Mouse (Mus musculus): ENCODE measurements around the gene Card14. TPM values are rescaled to one million over a fixed set of nuclear protein-coding genes. Genes with fewer than 3 reads are reported as not detected.
"Not testable (repeated sequence)": the region's sequence is repeated elsewhere in the genome, so short reads cannot be mapped to it uniquely, and the experiment has no call there.

The Card14 gene
- polyA plus RNA-seq, 1 experiment from 2014 or later: not detected

DNA sequence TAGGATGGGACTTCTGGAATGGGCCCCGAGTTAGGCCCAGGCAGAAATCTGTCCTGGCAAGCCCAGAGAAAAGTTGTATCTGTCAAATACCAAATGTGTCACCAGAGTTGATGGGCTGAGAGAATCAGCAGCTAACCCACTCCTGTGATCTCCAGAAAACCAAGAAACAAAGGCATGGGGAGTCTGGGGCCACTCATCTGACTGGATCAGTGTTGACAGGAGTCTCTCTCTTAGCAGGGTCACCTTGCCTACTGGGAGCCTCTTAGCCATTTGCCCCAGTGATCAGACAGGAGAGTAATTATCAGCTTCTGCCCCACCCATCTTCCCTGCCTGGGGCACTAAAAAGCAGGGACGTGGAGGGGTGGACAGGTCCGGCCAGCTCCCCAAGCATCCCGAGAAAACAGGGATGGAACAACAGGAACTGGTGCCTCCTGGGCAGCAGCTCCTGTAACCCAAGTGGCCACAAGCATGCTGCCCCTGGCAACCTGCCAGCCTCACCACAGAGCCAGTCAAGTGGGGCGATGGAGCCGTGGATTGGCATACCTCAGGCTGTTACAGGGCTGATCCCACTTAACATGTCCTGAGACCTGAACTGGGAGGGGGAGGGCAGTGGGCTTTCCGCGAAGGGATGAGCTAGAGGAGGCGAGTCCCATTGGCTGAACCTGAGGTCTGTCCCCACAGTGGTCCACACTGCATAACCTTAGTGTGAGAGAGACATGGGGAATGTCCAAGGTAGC lies 21.6 kb upstream of the Card14 start:
- 84% methylated on average over 9 of the region's 9 CpGs for WGBS
- Histone ChIP-seq H3K4me3 (no peak overlapping the region), H3K4me1 (peaks cover 11% of the 10 kb centered on the region), H3K27me3 (ENCODE audit: low read depth, poor library complexity, severe bottlenecking) (no peaks in the 10 kb centered on the region), H3K27ac (replicated peaks) (no peak overlapping the region), H3K36me3 (peaks cover 88% of the 10 kb centered on the region), H3K9me3 (replicated peaks) (no peaks in the 10 kb centered on the region)
- DNase-seq (ENCODE audit: low spot score): no peak

DNA sequence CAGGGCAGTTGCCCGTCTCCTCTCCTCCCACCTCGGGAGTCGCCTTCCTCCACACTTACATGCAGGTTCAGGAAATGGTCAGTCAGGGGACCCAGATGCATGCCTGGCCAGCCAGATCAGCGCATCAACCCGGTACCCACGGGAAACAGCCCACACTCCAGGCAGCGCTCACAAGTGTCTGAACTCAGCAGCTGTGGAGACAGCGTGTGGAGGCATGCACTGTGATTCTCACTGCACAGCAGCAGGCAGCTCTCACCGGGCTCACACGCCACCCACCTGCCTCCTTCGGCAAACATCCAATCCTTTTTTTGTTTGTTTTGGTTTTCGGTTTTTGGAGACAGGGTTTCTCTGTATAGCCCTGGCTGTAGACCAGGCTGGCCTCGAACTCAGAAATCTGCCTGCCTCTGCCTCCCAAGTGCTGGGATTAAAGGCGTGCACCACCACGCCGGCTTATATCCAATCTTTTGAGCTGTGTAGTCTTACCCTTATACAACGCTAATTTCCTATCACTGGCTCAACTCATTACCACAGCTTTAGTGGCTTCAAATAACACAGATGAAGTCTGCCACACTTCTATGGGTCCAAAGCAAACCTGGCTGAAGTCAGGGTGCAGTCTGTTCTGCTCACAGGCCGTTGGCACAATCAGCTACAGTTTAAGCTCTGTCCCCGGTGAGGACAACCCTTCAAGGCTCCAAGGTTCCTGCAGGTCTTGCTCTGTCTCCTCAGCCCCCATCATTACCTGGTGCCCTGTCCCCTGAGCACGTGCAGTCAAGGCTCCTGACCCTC lies 20.2 kb upstream of the Card14 start:
- Histone ChIP-seq H3K27ac (replicated peaks) (no peak overlapping the region), H3K36me3 (peaks cover 94% of the 10 kb centered on the region), H3K27me3 (ENCODE audit: low read depth, poor library complexity, severe bottlenecking) (no peaks in the 10 kb centered on the region), H3K9me3 (replicated peaks) (no peaks in the 10 kb centered on the region), H3K4me3 (no peak overlapping the region), H3K4me1 (peaks cover 11% of the 10 kb centered on the region)
- 93% methylated on average over 20 of the region's 20 CpGs for WGBS
- DNase-seq (ENCODE audit: low spot score): no peak

DNA sequence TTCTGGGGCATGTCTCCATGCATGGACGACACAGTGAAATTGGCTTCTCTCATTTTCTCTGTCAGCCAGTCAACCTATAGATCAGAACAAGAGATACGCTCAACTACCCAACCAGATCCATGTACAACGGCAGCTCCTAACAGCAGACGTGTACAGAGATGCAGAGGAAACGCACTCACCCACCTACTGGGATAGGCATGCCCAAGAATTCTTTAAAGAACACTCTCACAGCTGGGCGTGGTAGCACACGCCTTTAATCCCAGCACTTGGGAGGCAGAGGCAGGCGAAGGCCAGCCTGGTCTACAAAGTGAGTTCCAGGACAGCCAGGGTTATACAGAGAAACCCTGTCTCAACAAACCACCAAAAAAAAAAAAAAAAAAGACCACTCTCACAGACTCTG lies 14.7 kb upstream of the Card14 start:
- H3K27me3 ChIP-seq (ENCODE audit: low read depth, poor library complexity, severe bottlenecking); H3K4me3 ChIP-seq; DNase-seq (ENCODE audit: low spot score); H3K4me1 ChIP-seq; H3K27ac ChIP-seq (replicated peaks); H3K9me3 ChIP-seq (replicated peaks): not testable (repeated sequence)
- peaks cover 99% of the 10 kb centered on the region for H3K36me3 ChIP-seq
- 96% methylated on average over 8 of the region's 8 CpGs for WGBS

DNA sequence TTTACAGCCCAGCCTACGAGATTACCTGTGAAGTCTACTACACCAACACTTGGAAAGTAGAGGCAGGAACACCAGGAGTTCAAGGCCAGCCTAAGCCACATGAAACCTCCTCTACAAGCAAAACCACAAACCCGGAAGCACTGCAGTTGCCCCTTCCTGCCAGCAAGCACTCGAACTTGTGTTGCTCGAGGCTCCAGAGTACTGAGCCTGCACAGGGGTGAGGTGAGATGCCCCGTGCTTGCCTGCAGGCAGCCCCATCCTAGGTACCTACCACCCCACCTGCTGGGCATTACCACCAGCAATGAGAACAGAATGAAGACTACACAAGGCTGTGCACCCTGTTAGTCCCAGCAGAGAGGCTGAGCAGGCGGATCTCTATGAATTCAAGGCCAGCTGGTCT lies 9.6 kb upstream of the Card14 start:
- Histone ChIP-seq H3K4me3 (peak overlapping the region; percentile 94), H3K9me3 (replicated peaks) (no peaks in the 10 kb centered on the region), H3K36me3 (peaks cover 55% of the 10 kb centered on the region), H3K4me1 (peaks cover 30% of the 10 kb centered on the region), H3K27me3 (ENCODE audit: low read depth, poor library complexity, severe bottlenecking) (no peaks in the 10 kb centered on the region), H3K27ac (replicated peaks) (no peak overlapping the region)
- no peak for DNase-seq (ENCODE audit: low spot score)
- WGBS: 89% methylated on average over 6 of the region's 6 CpGs

DNA sequence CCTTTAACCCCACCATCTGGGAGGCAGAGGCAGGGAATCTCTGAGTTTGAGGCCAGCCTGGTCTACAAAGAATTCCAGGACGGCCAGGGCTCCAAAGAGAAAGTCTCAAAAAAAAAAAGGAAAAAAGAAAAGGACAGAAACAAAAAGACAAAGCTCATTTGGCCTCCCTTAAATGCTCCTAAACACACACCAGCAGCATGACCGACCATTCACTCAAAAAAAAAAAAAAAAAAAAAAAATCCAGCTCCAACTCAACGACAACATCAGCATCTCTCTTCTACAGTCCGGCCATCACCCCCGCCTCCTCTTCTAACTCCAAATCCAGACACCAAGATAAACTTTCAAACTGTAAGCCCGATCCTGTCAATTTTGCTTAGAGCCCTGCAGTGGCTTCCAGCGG lies 8.7 kb upstream of the Card14 start:
- Histone ChIP-seq H3K9me3 (replicated peaks) (no peaks in the 10 kb centered on the region), H3K27ac (replicated peaks) (peak overlapping the region; percentile 95), H3K36me3 (peaks cover 45% of the 10 kb centered on the region), H3K27me3 (ENCODE audit: low read depth, poor library complexity, severe bottlenecking) (no peaks in the 10 kb centered on the region), H3K4me1 (peaks cover 30% of the 10 kb centered on the region), H3K4me3 (peak overlapping the region; percentile 94)
- 18% methylated on average over 7 of the region's 7 CpGs for WGBS
- DNase-seq (ENCODE audit: low spot score): no peak

DNA sequence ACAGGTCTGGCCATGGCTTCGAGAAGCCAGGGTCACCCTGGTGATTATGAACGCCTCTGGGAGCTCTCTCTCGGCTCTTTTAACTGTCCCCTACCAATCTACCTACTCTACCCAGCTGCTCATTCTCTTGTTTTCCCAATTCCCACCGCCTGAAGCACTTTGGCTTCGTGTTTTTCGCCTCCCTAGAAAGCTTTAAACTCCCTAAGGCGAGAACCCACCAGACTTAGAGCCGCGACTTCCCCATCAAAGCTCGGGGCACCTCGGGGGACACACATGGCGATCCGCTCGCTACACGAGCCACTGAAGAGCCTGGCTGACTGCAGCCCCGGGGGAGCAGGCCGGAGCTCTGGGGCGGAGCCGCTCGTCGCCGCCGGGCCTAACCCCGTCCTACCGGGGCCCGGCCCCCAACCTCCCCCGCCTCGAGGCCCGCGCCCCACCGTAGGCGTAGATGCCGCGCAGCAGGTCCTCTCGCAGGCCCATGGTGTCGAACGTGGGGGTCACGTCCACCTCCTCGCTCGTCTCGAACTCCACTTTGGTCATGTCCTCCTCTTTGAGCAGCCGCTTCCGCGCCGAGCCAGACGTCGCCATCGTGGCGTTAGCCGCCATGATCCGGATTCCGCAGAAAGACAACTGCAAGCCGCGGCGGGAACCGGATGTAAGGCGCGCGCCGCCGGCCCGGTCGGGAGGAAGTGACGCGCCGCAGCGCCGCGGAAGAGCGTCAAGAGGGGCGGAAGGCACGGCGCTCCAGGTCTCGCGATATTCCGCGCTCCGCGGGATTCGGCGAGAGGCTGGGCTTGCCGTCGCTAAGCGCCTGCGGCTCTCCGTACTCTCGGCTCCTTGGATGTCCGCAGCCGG lies 8.0 kb upstream of the Card14 start, which contains the start of gene Eif4a3:
Gene Eif4a3, minus strand, starts transcription at position 699 of the 855 bp plus-strand sequence.
- Histone ChIP-seq H3K27me3 (ENCODE audit: low read depth, poor library complexity, severe bottlenecking) (peaks cover 3% of the 10 kb centered on the region; the same call in 1 of the 2 replicates), H3K9me3 (replicated peaks) (no peaks in the 10 kb centered on the region), H3K4me1 (peaks cover 30% of the 10 kb centered on the region), H3K36me3 (peaks cover 38% of the 10 kb centered on the region), H3K27ac (replicated peaks) (peak within 1 kb of the TSS; percentile 95), H3K4me3 (peak within 1 kb of the TSS; percentile 94)
- peak; percentile 98 for DNase-seq (ENCODE audit: low spot score)
- under 1% methylated on average over 89 of the region's 89 CpGs for WGBS

DNA sequence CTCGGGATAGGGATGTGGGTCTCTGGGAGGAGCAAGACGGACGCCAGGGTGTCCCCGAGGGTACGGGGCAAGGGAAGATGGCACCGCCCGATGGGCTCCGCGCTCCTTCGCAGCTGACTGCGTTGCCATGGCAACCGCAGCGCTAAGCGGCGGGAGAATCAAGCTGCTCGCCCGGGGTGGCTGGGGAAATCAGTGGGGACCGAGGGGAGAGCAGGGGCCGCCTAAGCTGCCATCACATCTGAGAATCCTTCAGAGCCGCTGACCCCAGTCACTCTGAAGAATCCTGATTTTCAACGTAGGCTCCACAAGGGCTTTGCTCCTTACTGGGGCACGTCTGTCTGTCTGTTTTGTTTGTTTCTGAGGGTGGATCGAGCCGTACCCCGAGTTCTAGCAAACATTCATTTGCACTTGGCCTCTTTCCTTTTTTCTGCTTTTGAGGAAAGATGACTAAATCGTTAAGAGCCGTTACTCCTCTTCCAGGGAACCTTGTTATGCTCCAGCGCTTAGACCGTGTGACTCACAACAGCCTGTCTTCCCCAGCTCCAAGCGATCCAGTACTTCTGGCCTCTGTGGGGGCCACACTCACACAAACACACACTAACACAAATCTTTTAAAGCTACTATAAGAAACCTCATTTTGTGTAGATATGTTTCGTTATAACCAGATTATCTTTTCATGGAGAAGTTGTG lies 7.2 kb upstream of the Card14 start:
- peak overlapping the region; percentile 94 for H3K4me3 ChIP-seq
- 1% methylated on average over 31 of the region's 31 CpGs for WGBS
- DNase-seq (ENCODE audit: low spot score): no peak
- peak overlapping the region; percentile 95 for H3K27ac ChIP-seq (replicated peaks)
- no peaks in the 10 kb centered on the region for H3K9me3 ChIP-seq (replicated peaks)
- H3K27me3 ChIP-seq (ENCODE audit: low read depth, poor library complexity, severe bottlenecking): peaks cover 9% of the 10 kb centered on the region; the same call in 1 of the 2 replicates
- H3K36me3 ChIP-seq: peaks cover 31% of the 10 kb centered on the region
- peaks cover 36% of the 10 kb centered on the region for H3K4me1 ChIP-seq

DNA sequence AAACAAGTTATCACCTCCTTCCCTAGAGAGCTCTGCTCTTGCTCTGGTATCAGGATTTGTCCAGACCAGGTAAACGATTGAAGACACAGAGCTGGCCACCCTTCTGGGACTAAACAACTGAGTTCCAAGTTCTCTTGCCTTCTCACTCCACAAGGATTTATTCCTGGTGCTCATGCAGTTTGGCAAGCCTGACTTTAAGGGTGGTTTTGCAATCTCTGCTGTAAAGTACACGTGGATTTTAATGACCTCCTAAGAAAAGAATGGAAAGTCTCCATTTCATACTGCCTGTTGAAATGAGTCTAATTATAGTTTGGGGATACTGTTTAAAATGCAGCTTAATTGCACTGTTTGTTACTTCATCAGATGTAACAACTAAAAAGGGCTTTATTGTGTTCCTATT lies 6.6 kb upstream of the Card14 start:
- H3K9me3 ChIP-seq (replicated peaks): no peaks in the 10 kb centered on the region

DNA sequence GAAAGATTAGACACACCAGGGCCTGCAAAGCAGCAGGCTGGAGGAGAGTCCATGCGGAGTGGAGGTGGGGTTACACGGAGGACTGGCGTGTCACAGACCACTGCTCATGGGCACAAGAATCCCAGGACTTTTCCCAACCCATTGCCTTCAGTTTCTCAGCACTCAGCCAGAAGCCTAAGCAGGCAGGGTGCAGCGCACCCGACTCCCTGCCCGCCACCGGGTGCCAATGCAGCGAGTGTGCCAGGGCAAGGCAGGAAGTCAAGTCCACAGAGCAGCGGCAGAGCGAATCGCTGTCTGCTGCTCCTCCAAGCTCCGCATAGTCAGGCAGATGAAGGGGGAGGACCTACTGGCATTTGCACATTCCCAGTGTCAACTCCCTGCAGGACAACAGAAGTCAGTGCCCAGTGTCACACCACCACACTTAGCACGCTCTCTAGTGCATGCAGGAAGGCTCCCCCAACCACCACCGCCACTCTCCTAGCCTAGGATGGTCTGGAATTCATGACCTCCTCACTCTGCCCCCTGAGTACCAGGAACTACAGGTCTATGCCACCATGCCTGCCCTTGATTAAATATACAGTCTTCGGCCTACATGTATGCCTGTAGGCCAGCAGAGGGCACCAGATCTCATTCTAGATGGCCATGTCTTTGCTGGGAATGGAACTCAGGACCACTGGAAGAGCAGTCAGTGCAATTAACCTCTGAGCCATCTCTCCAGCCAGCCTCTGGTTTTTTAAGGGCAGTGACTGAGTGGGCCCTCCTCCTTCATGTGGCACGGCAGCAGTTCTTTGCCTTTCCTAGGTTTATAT lies 2.5 kb upstream of the Card14 start:
- no peaks in the 10 kb centered on the region for H3K9me3 ChIP-seq (replicated peaks)
- H3K27me3 ChIP-seq (ENCODE audit: low read depth, poor library complexity, severe bottlenecking): peaks cover 27% of the 10 kb centered on the region
- H3K27ac ChIP-seq (replicated peaks): no peak overlapping the region
- no peaks in the 10 kb centered on the region for H3K36me3 ChIP-seq
- peak; percentile 57 for DNase-seq (ENCODE audit: low spot score)
- 44% methylated on average over 16 of the region's 16 CpGs for WGBS
- H3K4me3 ChIP-seq: no peak overlapping the region
- peaks cover 42% of the 10 kb centered on the region for H3K4me1 ChIP-seq

More for the DNA sequence above, 6.6 kb upstream of the Card14 start:
- DNase-seq (ENCODE audit: low spot score): no peak
- Histone ChIP-seq H3K27ac (replicated peaks) (peak overlapping the region; percentile 95), H3K36me3 (peaks cover 25% of the 10 kb centered on the region), H3K27me3 (ENCODE audit: low read depth, poor library complexity, severe bottlenecking) (peaks cover 9% of the 10 kb centered on the region; the same call in 1 of the 2 replicates), H3K4me1 (peaks cover 38% of the 10 kb centered on the region), H3K4me3 (peak overlapping the region; percentile 94)
- WGBS: 41% methylated on average over 2 of the region's 2 CpGs

DNA sequence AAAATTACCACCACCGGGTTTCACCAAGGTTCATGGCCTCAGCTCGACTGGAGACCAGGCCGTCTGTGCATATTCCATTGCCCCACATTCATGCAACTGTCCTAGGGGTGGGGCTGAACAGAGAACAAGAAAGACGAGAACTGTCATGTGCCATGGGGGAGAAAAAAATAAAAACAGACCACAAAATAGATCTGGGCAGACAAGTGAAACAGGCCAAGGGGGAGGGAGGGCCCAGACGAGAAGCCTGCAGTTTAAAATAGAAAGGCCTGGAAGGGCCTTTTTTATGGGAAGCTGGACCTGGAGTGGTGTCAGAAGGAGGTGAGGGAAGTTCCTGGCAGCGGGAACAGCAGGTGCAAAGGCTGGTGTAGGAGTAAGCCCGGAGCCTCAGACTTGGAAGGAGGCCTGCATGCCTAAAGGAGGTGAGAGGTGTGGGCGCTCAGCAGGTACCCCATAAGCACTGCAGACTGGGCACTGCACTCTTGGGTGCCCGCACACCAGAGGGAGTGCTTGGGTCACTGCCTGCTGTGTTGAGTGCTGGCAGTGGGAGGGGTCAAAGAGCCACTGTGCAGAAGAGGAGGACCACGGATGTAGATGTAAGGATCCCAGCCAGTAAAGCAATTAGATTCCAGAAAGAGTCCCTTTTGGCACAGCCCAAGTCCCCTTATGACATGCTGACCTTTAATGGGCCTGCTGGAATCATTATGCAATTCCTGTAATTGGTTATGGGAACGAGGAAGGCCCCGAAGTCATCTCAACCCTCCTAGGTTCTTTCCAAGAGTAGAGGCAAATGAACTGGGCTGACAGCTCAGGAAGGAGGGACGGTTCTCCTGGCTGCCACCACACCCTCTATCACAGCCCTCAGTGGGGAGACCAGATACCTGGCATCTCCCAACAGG lies 558 bp upstream of the Card14 start:
- Histone ChIP-seq H3K36me3 (no peaks in the 10 kb centered on the region), H3K27me3 (ENCODE audit: low read depth, poor library complexity, severe bottlenecking) (peaks cover 28% of the 10 kb centered on the region), H3K4me3 (no peak overlapping the region), H3K9me3 (replicated peaks) (no peaks in the 10 kb centered on the region), H3K4me1 (peaks cover 29% of the 10 kb centered on the region), H3K27ac (replicated peaks) (no peak overlapping the region)
- no peak for DNase-seq (ENCODE audit: low spot score)
- WGBS: 71% methylated on average over 13 of the region's 13 CpGs

DNA sequence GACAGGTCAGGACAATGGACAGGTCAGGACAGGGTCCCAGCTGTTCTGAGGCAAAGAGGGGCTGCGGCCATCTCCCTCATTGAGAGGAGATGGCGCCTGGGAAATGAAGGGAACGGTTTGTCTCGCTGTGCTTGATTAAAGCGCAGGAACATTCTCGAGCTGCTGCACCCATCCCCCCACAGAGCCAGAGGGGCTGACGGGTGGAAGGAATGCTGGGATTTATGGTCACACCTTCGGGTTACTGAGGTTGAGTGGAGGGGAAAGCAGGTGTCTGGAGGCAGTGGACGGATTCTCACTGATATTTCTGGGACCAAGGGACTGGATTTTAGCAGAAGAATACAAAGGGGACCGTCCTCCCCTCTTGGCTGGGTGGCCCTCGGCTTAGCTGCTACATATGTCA lies 348 bp downstream of the Card14 start:
- Histone ChIP-seq H3K27ac (replicated peaks) (no peak overlapping the region), H3K4me3 (no peak overlapping the region), H3K4me1 (peaks cover 29% of the 10 kb centered on the region), H3K9me3 (replicated peaks) (no peaks in the 10 kb centered on the region), H3K27me3 (ENCODE audit: low read depth, poor library complexity, severe bottlenecking) (peaks cover 28% of the 10 kb centered on the region), H3K36me3 (no peaks in the 10 kb centered on the region)
- no peak for DNase-seq (ENCODE audit: low spot score)
- 37% methylated on average over 11 of the region's 11 CpGs for WGBS
